Comparison of ENCODE assay signal across 9 mouse cellular contexts in the genomic region with DNA sequence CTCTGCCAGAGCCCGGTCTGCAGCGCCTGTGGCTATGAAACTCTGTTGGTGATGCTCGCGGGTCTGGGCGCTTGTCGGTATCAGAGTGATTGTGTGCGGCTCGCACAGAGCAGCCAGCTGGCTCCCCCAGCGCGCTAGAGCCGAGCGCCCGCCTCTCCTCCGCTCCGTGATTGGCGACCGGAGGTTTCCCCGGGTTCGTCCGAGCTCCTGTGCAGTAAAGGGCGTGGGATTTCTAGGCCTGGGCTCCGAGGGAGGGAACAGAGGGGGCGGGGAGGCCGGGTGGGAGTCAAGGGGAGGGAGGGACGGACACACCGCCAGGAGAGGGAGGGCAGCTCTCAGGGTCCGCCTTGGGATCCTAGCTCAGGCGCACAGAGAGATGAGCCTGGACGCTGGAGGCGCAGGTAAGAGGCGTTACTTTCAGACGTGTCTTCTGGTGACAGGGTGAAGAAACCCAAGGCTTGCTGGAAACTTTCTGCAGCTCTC. TPM values are rescaled to one million over a fixed set of nuclear protein-coding genes. Genes with fewer than 3 reads are reported as not detected.
DNase-seq lines count a peak whose midpoint lies in the region; ATAC-seq and TF ChIP-seq lines count a peak whose summit lies in the region.
"Had no signal": no experiment of that assay in that cellular context is flagged by ENCODE, and none has a peak within 500 bp of the region (broad histone marks: within the 10 kb centered on the region; RNA-seq: fewer than 3 reads in every experiment).

Gene Adamts18 (minus strand): TSS at position 86 of the 483 bp plus-strand sequence.

- H3K4me2 ChIP-seq in forebrain, embryonic 13.5 days = peak within 1 kb of the TSS; percentile 99
- H3K4me2 ChIP-seq in neural tube, embryonic 14.5 days (ENCODE audit: low read depth, low read length) = peak within 1 kb of the TSS; percentile 97

- under 1% methylated on average over 32 of the region's 32 CpGs for WGBS in cerebellum, adult 2 months
- WGBS in forebrain, embryonic 13.5 days = under 1% methylated on average over 32 of the region's 32 CpGs
- under 1% methylated on average over 32 of the region's 32 CpGs for WGBS in neural tube, embryonic 14.5 days

- H3K9me3 ChIP-seq in forebrain, embryonic 13.5 days (replicated peaks) = no peaks in the 10 kb centered on the region
- no peaks in the 10 kb centered on the region for H3K9me3 ChIP-seq in neural tube, embryonic 14.5 days (ENCODE audit: control insufficient read depth, low read length)

- DNase-seq in left cerebral cortex, adult 18-20 months (ENCODE audit: low spot score in 2 of 2) = peak; percentile 26 to 49
- DNase-seq in left cerebral cortex, adult 11 months (ENCODE audit: low spot score) = no peak
- peak; percentile 79 to 81 for DNase-seq in cerebellum, adult 2 months
- peak; percentile 30 to 55 for DNase-seq in left cerebral cortex, postnatal 10 days (ENCODE audit: extremely low spot score in 1 of 2, low spot score in 2 of 2)
- DNase-seq in adipocyte (ENCODE audit: low spot score) = no peak
- no peak for DNase-seq in lung, postnatal 25 days (ENCODE audit: low spot score)

- TF ChIP-seq CTCF in cerebellum, adult 2 months (IDR thresholded peaks at IDR 0.05; ENCODE audit: borderline replicate concordance, insufficient read depth, low read depth, low read length) = no peak

- no peaks in the 10 kb centered on the region for H3K36me3 ChIP-seq in forebrain, embryonic 13.5 days (ENCODE audit: poor library complexity, severe bottlenecking)
- no peaks in the 10 kb centered on the region for H3K36me3 ChIP-seq in neural tube, embryonic 14.5 days (ENCODE audit: control insufficient read depth, insufficient read depth, low read length)

- H3K9ac ChIP-seq in forebrain, embryonic 13.5 days = peak within 1 kb of the TSS; percentile 86
- peak within 1 kb of the TSS; percentile 78 for H3K9ac ChIP-seq in neural tube, embryonic 14.5 days (replicated peaks; ENCODE audit: low read depth, low read length)

- peak; percentile 87 for ATAC-seq in forebrain, embryonic 13.5 days
- ATAC-seq in neural tube, embryonic 14.5 days (ENCODE audit: low read depth) = peak; percentile 90

- peak within 1 kb of the TSS; percentile 91 for H3K27ac ChIP-seq in cerebellum, adult 2 months (ENCODE audit: insufficient read depth, low read length)
- H3K27ac ChIP-seq in forebrain, embryonic 13.5 days = peak within 1 kb of the TSS; percentile 79
- peak within 1 kb of the TSS; percentile 78 for H3K27ac ChIP-seq in neural tube, embryonic 14.5 days (ENCODE audit: low read depth, low read length)
- H3K27ac ChIP-seq: macrophage had no signal

- H3K4me1 ChIP-seq in cerebellum, adult 2 months (ENCODE audit: control insufficient read depth, insufficient read depth, low read length) = peaks cover 4% of the 10 kb centered on the region; the same call in 1 of the 2 replicates
- H3K4me1 ChIP-seq in forebrain, embryonic 13.5 days = peaks cover 35% of the 10 kb centered on the region
- peaks cover 16% of the 10 kb centered on the region; the same call in 1 of the 2 replicates for H3K4me1 ChIP-seq in neural tube, embryonic 14.5 days (ENCODE audit: control insufficient read depth, insufficient read depth, low read length)

- H3K27me3 ChIP-seq in cerebellum, adult 2 months (ENCODE audit: control insufficient read depth, insufficient read depth, low read length) = no peaks in the 10 kb centered on the region
- H3K27me3 ChIP-seq in forebrain, embryonic 13.5 days = peaks cover 10% of the 10 kb centered on the region
- H3K27me3 ChIP-seq in neural tube, embryonic 14.5 days (ENCODE audit: control insufficient read depth, insufficient read depth, low read length) = peaks cover 6% of the 10 kb centered on the region; the same call in 1 of the 2 replicates

- peak; percentile 58; the same call in 1 of the 2 replicates for TF ChIP-seq POLR2A in cerebellum, adult 2 months (IDR thresholded peaks at IDR 0.05; ENCODE audit: borderline replicate concordance, insufficient read depth, low read length)

- intact Hi-C loops in left cerebral cortex, postnatal 10 days (cut with DNase I) = loop anchor here (5.0 kb wide), 2 partner anchors 139 to 186 kb away; no protein-coding TSS in a partner anchor

- H3K4me3 ChIP-seq in cerebellum, adult 2 months (replicated peaks; ENCODE audit: insufficient read depth, low read depth, low read length) = peak within 1 kb of the TSS; percentile 82
- peak within 1 kb of the TSS; percentile 71 for H3K4me3 ChIP-seq in forebrain, embryonic 13.5 days
- peak within 1 kb of the TSS; percentile 62 for H3K4me3 ChIP-seq in neural tube, embryonic 14.5 days (ENCODE audit: low read depth, low read length)

RNA-seq across cellular contexts. Expression of gene Adamts18, which starts in this region (rescaled TPM):
- total RNA-seq in left cerebral cortex, adult 18-20 months (2021) = 1 to 10 TPM; 1.6 TPM
- 9.6 and 12.3 TPM in 2 replicates for polyA plus RNA-seq in cerebellum, adult 2 months (2012; rRNA removed)
- polyA plus RNA-seq in forebrain, embryonic 13.5 days (2015; fragmentation: Nextera tagmentation; extraction: Ambion mirVana) = 8.3 and 14.3 TPM in 2 replicates
- total RNA-seq in left cerebral cortex, postnatal 10 days (2021) = 10 to 100 TPM in 1 of 2 experiments, 1 to 10 TPM in 1; 7.7 to 10.0 TPM
- 2.8 and 3.5 TPM in 2 replicates for polyA plus RNA-seq in neural tube, embryonic 14.5 days (2014; fragmentation: Nextera tagmentation; extraction: Ambion mirVana)
- polyA plus RNA-seq: macrophage had no signal

Comparison
In these comparisons a context has a peak if more than half of its experiments do, and no peak if none do; other contexts are left out.
1. DNase-seq: peak in left cerebral cortex, adult 18-20 months (2 of 2), cerebellum, adult 2 months (2 of 2) and left cerebral cortex, postnatal 10 days (2 of 2); none in left cerebral cortex, adult 11 months (single experiment), adipocyte (single experiment) and lung, postnatal 25 days (single experiment).
2. Peak in every context shown above with its lines, with median percentiles within 50 percentile points of each other: H3K27ac ChIP-seq and H3K4me3 ChIP-seq.